12 mouse cellular contexts compared by ENCODE assay signal in genomic region chr6:140993643-140994580, GRCm38 (mm10).
DNase-seq lines count a peak whose midpoint lies in the region; ATAC-seq and TF ChIP-seq lines count a peak whose summit lies in the region.
"Had no signal": no experiment of that assay in that cellular context is flagged by ENCODE, and none has a peak within 500 bp of the region (broad histone marks: within the 10 kb centered on the region; RNA-seq: fewer than 3 reads in every experiment).

No protein-coding gene starts in this region.

- ATAC-seq in hindbrain, embryonic 14.5 days (ENCODE audit: low FRiP score), result peak; percentile 72
- peak; percentile 88 for ATAC-seq in midbrain, embryonic 13.5 days
- no peak for ATAC-seq in intestine, postnatal 0 days

- WGBS in hindbrain, embryonic 14.5 days, result 59% methylated on average over 13 of the region's 13 CpGs
- 54% methylated on average over 13 of the region's 13 CpGs for WGBS in midbrain, embryonic 13.5 days
- 87% methylated on average over 13 of the region's 13 CpGs for WGBS in intestine, postnatal 0 days

- H3K4me2 ChIP-seq in hindbrain, embryonic 14.5 days (replicated peaks), result no peak overlapping the region
- no peak overlapping the region for H3K4me2 ChIP-seq in midbrain, embryonic 13.5 days (replicated peaks)
- H3K4me2 ChIP-seq in intestine, postnatal 0 days (replicated peaks; ENCODE audit: low read depth), result no peak overlapping the region
- H3K4me2 ChIP-seq: embryonic facial prominence, embryonic 15.5 days; liver, embryonic 13.5 days had no signal

- H3K9me3 ChIP-seq in hindbrain, embryonic 14.5 days (ENCODE audit: control insufficient read depth, low read length), result no peaks in the 10 kb centered on the region
- H3K9me3 ChIP-seq in midbrain, embryonic 13.5 days, result no peaks in the 10 kb centered on the region
- H3K9me3 ChIP-seq in intestine, postnatal 0 days (ENCODE audit: control insufficient read depth), result no peaks in the 10 kb centered on the region
- H3K9me3 ChIP-seq: embryonic facial prominence, embryonic 15.5 days had no signal

- no peak overlapping the region for H3K27ac ChIP-seq in hindbrain, embryonic 14.5 days
- peak overlapping the region; percentile 20 for H3K27ac ChIP-seq in midbrain, embryonic 13.5 days
- H3K27ac ChIP-seq in intestine, postnatal 0 days (ENCODE audit: low read depth, low read length), result no peak overlapping the region
- H3K27ac ChIP-seq: embryonic facial prominence, embryonic 15.5 days; liver, embryonic 13.5 days had no signal

- no peaks in the 10 kb centered on the region for H3K36me3 ChIP-seq in hindbrain, embryonic 14.5 days (replicated peaks; ENCODE audit: control insufficient read depth, insufficient read depth)
- no peaks in the 10 kb centered on the region for H3K36me3 ChIP-seq in midbrain, embryonic 13.5 days
- no peaks in the 10 kb centered on the region for H3K36me3 ChIP-seq in intestine, postnatal 0 days (ENCODE audit: control insufficient read depth, insufficient read depth)
- H3K36me3 ChIP-seq: embryonic facial prominence, embryonic 15.5 days; G1E; liver, embryonic 13.5 days had no signal

- peak; percentile 21 for DNase-seq in adrenal gland, adult 2 months
- no peak for DNase-seq in adrenal gland, postnatal 4 days (ENCODE audit: low spot score in 2 of 2)
- DNase-seq in cerebellum, adult 8-10 months, result peak; percentile 62
- DNase-seq in hindbrain, embryonic 14.5 days (ENCODE audit: low spot score), result peak; percentile 27
- DNase-seq in spleen, adult 12 weeks (ENCODE audit: low spot score), result no peak
- no peak for DNase-seq in layer of hippocampus, adult 18-20 months (ENCODE audit: low spot score in 2 of 2)
- DNase-seq: liver, embryonic 13.5 days had no signal

- H3K4me1 ChIP-seq in hindbrain, embryonic 14.5 days (replicated peaks; ENCODE audit: control insufficient read depth, insufficient read depth, low read length), result no peaks in the 10 kb centered on the region; the same call in 1 of the 2 replicates
- peaks cover 23% of the 10 kb centered on the region for H3K4me1 ChIP-seq in midbrain, embryonic 13.5 days (replicated peaks)
- no peaks in the 10 kb centered on the region for H3K4me1 ChIP-seq in intestine, postnatal 0 days (replicated peaks; ENCODE audit: control insufficient read depth, insufficient read depth, low read length)
- H3K4me1 ChIP-seq: embryonic facial prominence, embryonic 15.5 days; liver, embryonic 13.5 days had no signal

- TF ChIP-seq CTCF in intestine, postnatal 0 days (IDR thresholded peaks at IDR 0.05; ENCODE audit: low read depth), result no peak

- H3K4me3 ChIP-seq in hindbrain, embryonic 14.5 days (replicated peaks; ENCODE audit: low read length), result no peak overlapping the region
- H3K4me3 ChIP-seq in midbrain, embryonic 13.5 days (replicated peaks), result no peak overlapping the region
- no peak overlapping the region for H3K4me3 ChIP-seq in intestine, postnatal 0 days (ENCODE audit: low read depth, low read length)
- H3K4me3 ChIP-seq: embryonic facial prominence, embryonic 15.5 days; liver, embryonic 13.5 days; myocyte had no signal

- no peak overlapping the region for H3K9ac ChIP-seq in hindbrain, embryonic 14.5 days
- H3K9ac ChIP-seq in midbrain, embryonic 13.5 days (replicated peaks), result no peak overlapping the region
- no peak overlapping the region for H3K9ac ChIP-seq in intestine, postnatal 0 days (ENCODE audit: low read depth, low read length)
- H3K9ac ChIP-seq: embryonic facial prominence, embryonic 15.5 days; liver, embryonic 13.5 days had no signal

- no peaks in the 10 kb centered on the region for H3K27me3 ChIP-seq in hindbrain, embryonic 14.5 days (ENCODE audit: control insufficient read depth, insufficient read depth, low read length)
- H3K27me3 ChIP-seq in midbrain, embryonic 13.5 days, result no peaks in the 10 kb centered on the region
- no peaks in the 10 kb centered on the region for H3K27me3 ChIP-seq in intestine, postnatal 0 days (replicated peaks; ENCODE audit: control insufficient read depth, insufficient read depth, low read length)
- H3K27me3 ChIP-seq: embryonic facial prominence, embryonic 15.5 days; liver, embryonic 13.5 days had no signal

Comparison
In these comparisons a context has a peak if more than half of its experiments do, and no peak if none do; other contexts are left out.
1. DNase-seq: peak in adrenal gland, adult 2 months (single experiment), cerebellum, adult 8-10 months (single experiment) and hindbrain, embryonic 14.5 days (single experiment); none in adrenal gland, postnatal 4 days (0 of 2), spleen, adult 12 weeks (single experiment) and layer of hippocampus, adult 18-20 months (0 of 2).